Mouse (Mus musculus): ENCODE data around the gene Gm21876.
"Not testable (repeated sequence)": the region's sequence is repeated elsewhere in the genome, so short reads cannot be mapped to it uniquely, and the experiment has no call there.

The Gm21876 gene

DNA sequence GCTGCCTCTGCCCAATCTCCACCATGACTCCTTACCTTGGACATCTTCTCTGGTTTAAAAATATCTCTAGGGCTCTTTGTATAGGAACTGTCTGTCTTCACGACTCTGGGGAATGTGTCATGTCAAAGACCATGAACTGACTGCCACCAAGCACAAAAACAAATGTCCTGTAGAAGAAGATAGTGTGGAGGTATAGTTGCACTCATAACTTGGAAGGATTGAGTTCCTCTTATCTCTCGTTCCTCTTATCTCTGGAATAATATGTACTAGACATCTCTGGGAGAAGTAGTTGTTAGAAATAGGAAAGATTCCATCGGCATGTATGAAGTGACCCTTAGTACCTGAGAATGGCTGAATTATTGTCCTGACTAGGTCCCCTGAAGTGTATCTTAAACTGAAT lies at the start of gene Gm21876:
Gene Gm21876 (minus strand): TSS at position 101 of the 400 bp plus-strand sequence.
- no peak for DNase-seq (ENCODE audit: low spot score in 2 of 2)

DNA sequence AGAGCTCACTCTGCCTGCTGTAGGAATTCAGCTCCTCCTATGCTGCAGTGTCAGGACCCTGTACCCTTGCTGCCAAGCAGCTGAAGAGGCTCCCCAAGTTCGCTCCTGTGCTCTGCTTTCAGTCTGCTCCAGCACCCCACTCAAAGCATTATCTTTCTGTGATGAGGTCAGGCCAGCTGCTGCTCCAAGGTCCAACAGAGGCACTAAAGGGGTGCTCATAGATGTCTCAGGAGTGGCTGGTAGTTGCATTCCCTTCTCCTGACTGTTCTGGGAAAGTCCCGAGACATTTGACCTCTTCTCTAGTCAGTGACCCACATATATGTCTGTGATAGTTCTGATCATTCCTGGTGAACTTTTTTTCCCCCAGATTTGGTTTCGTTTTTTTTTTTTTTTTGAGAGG lies 45.0 kb upstream of the Gm21876 start:
- DNase-seq (ENCODE audit: low spot score in 2 of 2): no peak

DNA sequence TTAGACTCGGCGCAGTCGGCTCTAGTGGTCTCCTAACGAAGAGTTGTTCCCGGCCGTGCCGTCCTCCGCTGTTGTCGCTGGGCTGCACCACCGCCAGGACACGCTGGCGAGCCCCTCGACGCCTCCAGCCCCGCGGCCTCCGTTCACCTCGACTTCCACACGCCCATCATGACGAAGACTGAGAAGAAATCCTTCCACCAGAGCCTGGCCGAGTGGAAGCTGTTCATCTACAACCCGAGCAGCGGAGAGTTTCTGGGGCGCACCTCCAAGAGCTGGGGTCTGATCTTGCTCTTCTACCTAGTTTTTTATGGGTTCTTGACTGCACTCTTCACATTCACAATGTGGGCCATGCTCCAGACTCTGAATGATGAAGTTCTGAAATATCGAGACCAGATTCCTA lies 28.8 kb downstream of the Gm21876 start:
- DNase-seq (ENCODE audit: low spot score in 2 of 2): not testable (repeated sequence)

Data from spleen, postnatal 10 days (tissue).